11 mouse cellular contexts compared by ENCODE assay signal in the genomic region with DNA sequence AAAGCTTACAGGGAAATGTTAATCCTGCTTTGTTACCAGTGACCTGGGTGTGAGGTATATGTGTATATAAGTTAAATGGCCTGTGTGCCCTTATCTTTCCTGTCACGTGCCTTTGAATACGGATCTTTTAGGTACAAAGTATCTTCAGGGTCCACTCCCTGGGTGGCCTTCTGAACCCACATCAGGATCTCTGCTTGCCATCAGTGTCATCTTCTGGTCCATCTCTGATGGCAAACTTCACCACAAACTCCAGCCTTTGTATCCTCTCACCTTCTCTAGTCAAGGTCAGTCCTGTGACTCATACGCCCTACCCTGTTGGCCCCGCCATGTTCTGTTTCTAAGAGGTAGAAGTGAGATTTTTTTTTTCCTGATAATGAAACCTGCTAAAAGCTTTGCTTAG. TPM values are rescaled to one million over a fixed set of nuclear protein-coding genes. Genes with fewer than 3 reads are reported as not detected.
DNase-seq lines count a peak whose midpoint lies in the region; ATAC-seq and TF ChIP-seq lines count a peak whose summit lies in the region.
"Had no signal": no experiment of that assay in that cellular context is flagged by ENCODE, and none has a peak within 500 bp of the region (broad histone marks: within the 10 kb centered on the region; RNA-seq: fewer than 3 reads in every experiment).

A gene (plus strand): TSS at position 301 of the 400 bp plus-strand sequence.

- no peak within 1 kb of the TSS for H3K4me3 ChIP-seq in kidney, embryonic 15.5 days (replicated peaks)
- no peak within 1 kb of the TSS for H3K4me3 ChIP-seq in heart, adult 2 months
- no peak within 1 kb of the TSS for H3K4me3 ChIP-seq in macrophage (ENCODE audit: inconsistent target)
- H3K4me3 ChIP-seq in hindbrain, embryonic 11.5 days (ENCODE audit: low read depth, low read length) = no peak within 1 kb of the TSS
- no peak within 1 kb of the TSS for H3K4me3 ChIP-seq in forebrain, embryonic 16.5 days (replicated peaks; ENCODE audit: low read length)
- H3K4me3 ChIP-seq: heart, embryonic 15.5 days; midbrain, embryonic 10.5 days had no signal

- no peaks in the 10 kb centered on the region for H3K36me3 ChIP-seq in kidney, embryonic 15.5 days
- no peaks in the 10 kb centered on the region for H3K36me3 ChIP-seq in heart, adult 2 months (ENCODE audit: control insufficient read depth, insufficient read depth, low read length)
- no peaks in the 10 kb centered on the region for H3K36me3 ChIP-seq in macrophage (ENCODE audit: inconsistent target)
- H3K36me3 ChIP-seq in hindbrain, embryonic 11.5 days (ENCODE audit: control insufficient read depth, insufficient read depth, low read length) = no peaks in the 10 kb centered on the region
- no peaks in the 10 kb centered on the region for H3K36me3 ChIP-seq in forebrain, embryonic 16.5 days (ENCODE audit: control insufficient read depth, insufficient read depth)
- H3K36me3 ChIP-seq: heart, embryonic 15.5 days; midbrain, embryonic 10.5 days had no signal

- intact Hi-C loops in heart, adult 2 months (cut with DNase I) = no loop called here

- DNase-seq in kidney, adult 11 months = no peak
- no peak for DNase-seq in adrenal gland, adult 8-10 months
- no peak for DNase-seq in heart, adult 2 months
- no peak for DNase-seq in cerebellum, postnatal 14 days
- DNase-seq in hindbrain, embryonic 11.5 days (ENCODE audit: low spot score) = no peak
- DNase-seq: layer of hippocampus, postnatal 36 days had no signal

- no peak within 1 kb of the TSS for H3K9ac ChIP-seq in kidney, embryonic 15.5 days
- H3K9ac ChIP-seq in heart, adult 2 months (ENCODE audit: low read depth, low read length) = no peak within 1 kb of the TSS
- H3K9ac ChIP-seq in hindbrain, embryonic 11.5 days (ENCODE audit: low read depth, low read length) = no peak within 1 kb of the TSS
- no peak within 1 kb of the TSS for H3K9ac ChIP-seq in forebrain, embryonic 16.5 days (replicated peaks; ENCODE audit: low read depth, low read length)
- H3K9ac ChIP-seq: heart, embryonic 15.5 days had no signal

- ATAC-seq in kidney, embryonic 15.5 days (replicated peaks; ENCODE audit: low FRiP score) = no peak
- no peak for ATAC-seq in hindbrain, embryonic 11.5 days (ENCODE audit: low FRiP score)
- ATAC-seq in forebrain, embryonic 16.5 days = no peak

- H3K4me1 ChIP-seq in kidney, embryonic 15.5 days = peaks cover 23% of the 10 kb centered on the region
- no peaks in the 10 kb centered on the region for H3K4me1 ChIP-seq in heart, adult 2 months (ENCODE audit: control insufficient read depth, insufficient read depth, low read length)
- no peaks in the 10 kb centered on the region for H3K4me1 ChIP-seq in hindbrain, embryonic 11.5 days (replicated peaks; ENCODE audit: control insufficient read depth, insufficient read depth, low read length)
- no peaks in the 10 kb centered on the region for H3K4me1 ChIP-seq in forebrain, embryonic 16.5 days (replicated peaks; ENCODE audit: control insufficient read depth, insufficient read depth, low read length)

- H3K27me3 ChIP-seq in kidney, embryonic 15.5 days = 0 out of 2 replicates have a peak, but pooled peaks cover 3% of the 10 kb centered on the region
- H3K27me3 ChIP-seq in heart, adult 2 months (ENCODE audit: control insufficient read depth, insufficient read depth, low read length) = no peaks in the 10 kb centered on the region
- H3K27me3 ChIP-seq in hindbrain, embryonic 11.5 days (ENCODE audit: control insufficient read depth, insufficient read depth, low read length) = no peaks in the 10 kb centered on the region
- no peaks in the 10 kb centered on the region for H3K27me3 ChIP-seq in forebrain, embryonic 16.5 days (replicated peaks; ENCODE audit: control insufficient read depth, insufficient read depth, low read length)
- H3K27me3 ChIP-seq: heart, embryonic 15.5 days had no signal

- H3K79me2 ChIP-seq in heart, adult 2 months (replicated peaks; ENCODE audit: control insufficient read depth, insufficient read depth, low read length) = no peaks in the 10 kb centered on the region
- no peaks in the 10 kb centered on the region for H3K79me2 ChIP-seq in macrophage (ENCODE audit: inconsistent target)

- TF ChIP-seq EP300 in heart, adult 2 months (IDR thresholded peaks at IDR 0.05; ENCODE audit: insufficient read depth, low read depth, low read length) = no peak

- no peak for TF ChIP-seq POLR2A in heart, adult 2 months (IDR thresholded peaks at IDR 0.05; ENCODE audit: insufficient read depth, low read depth, low read length)

- WGBS in kidney, embryonic 15.5 days = 69% methylated on average over 4 of the region's 4 CpGs
- WGBS in heart, adult 2 months = 79% methylated on average over 4 of the region's 4 CpGs
- WGBS in macrophage (ENCODE audit: missing documents) = 99% methylated on average over 4 of the region's 4 CpGs
- WGBS in hindbrain, embryonic 11.5 days = 91% methylated on average over 4 of the region's 4 CpGs
- WGBS in forebrain, embryonic 16.5 days = 94% methylated on average over 4 of the region's 4 CpGs

- peak within 1 kb of the TSS; percentile 30; the same call in 1 of the 2 replicates for H3K27ac ChIP-seq in kidney, embryonic 15.5 days
- H3K27ac ChIP-seq in heart, adult 2 months = no peak within 1 kb of the TSS
- H3K27ac ChIP-seq in macrophage = no peak within 1 kb of the TSS
- H3K27ac ChIP-seq in hindbrain, embryonic 11.5 days (ENCODE audit: low read depth, low read length) = no peak within 1 kb of the TSS
- H3K27ac ChIP-seq in forebrain, embryonic 16.5 days (ENCODE audit: low read length) = no peak within 1 kb of the TSS
- H3K27ac ChIP-seq: heart, embryonic 15.5 days; midbrain, embryonic 10.5 days had no signal

- no peak for TF ChIP-seq CTCF in heart, adult 2 months (IDR thresholded peaks at IDR 0.05)

- H3K9me3 ChIP-seq in kidney, embryonic 15.5 days (replicated peaks) = no peaks in the 10 kb centered on the region
- H3K9me3 ChIP-seq in hindbrain, embryonic 11.5 days (ENCODE audit: control insufficient read depth, low read length) = no peaks in the 10 kb centered on the region
- H3K9me3 ChIP-seq in forebrain, embryonic 16.5 days (ENCODE audit: control insufficient read depth, low read length) = no peaks in the 10 kb centered on the region
- H3K9me3 ChIP-seq: heart, embryonic 15.5 days; midbrain, embryonic 10.5 days had no signal

- peak within 1 kb of the TSS; percentile 24; the same call in 1 of the 2 replicates for H3K4me2 ChIP-seq in kidney, embryonic 15.5 days
- no peak within 1 kb of the TSS for H3K4me2 ChIP-seq in hindbrain, embryonic 11.5 days (replicated peaks; ENCODE audit: low read depth, low read length)
- no peak within 1 kb of the TSS for H3K4me2 ChIP-seq in forebrain, embryonic 16.5 days (ENCODE audit: low read length)
- H3K4me2 ChIP-seq: heart, embryonic 15.5 days had no signal

RNA-seq across cellular contexts. Expression of the gene that starts here (rescaled TPM):
- 10.2 and 10.9 TPM in 2 replicates for polyA plus RNA-seq in kidney, embryonic 15.5 days (2015; fragmentation: Nextera tagmentation; extraction: Ambion mirVana)
- total RNA-seq in adrenal gland, adult 8-10 months (2022) = 10 to 100 TPM; 13.1 to 19.6 (median 15.3) TPM
- total RNA-seq in heart, adult 2 months (2021) = 10 to 100 TPM; 18.1 to 22.1 TPM
- 5.3 and 7.8 TPM in 2 replicates for polyA plus RNA-seq in heart, adult 2 months (2012; rRNA removed)
- total RNA-seq in macrophage (2018; cell fraction: chromatin; rRNA removed) = 1 to 10 TPM; 1.1 to 8.5 (median 3.9) TPM
- 1 to 10 TPM; 4.1 to 9.6 (median 5.7) TPM for total RNA-seq in macrophage (2018; cell fraction: cytosol; rRNA removed)
- total RNA-seq in macrophage (2018; cell fraction: nucleus; rRNA removed) = 10 to 100 TPM in 3 of 26 experiments, 1 to 10 TPM in 23; 1.9 to 13.5 (median 4.9) TPM
- 5.8 to 11.2 TPM (median 9.9 TPM) in 3 replicates for polyA plus RNA-seq in macrophage (2018)
- polyA plus RNA-seq in hindbrain, embryonic 11.5 days (2014; fragmentation: Nextera tagmentation; extraction: Ambion mirVana) = 5.4 and 6.5 TPM in 2 replicates
- polyA plus RNA-seq in forebrain, embryonic 16.5 days (2015; fragmentation: Nextera tagmentation; extraction: Ambion mirVana) = 3.4 and 5.5 TPM in 2 replicates
